Mouse (Mus musculus) CD4-positive, CD25-positive, alpha-beta regulatory T cell (primary cell): ENCODE data around the gene Shf. TPM values are rescaled to one million over a fixed set of nuclear protein-coding genes. Genes with fewer than 3 reads are reported as not detected.

Experiments used
- polyA plus RNA-seq: library from polyadenylated mRNA; unstranded; fragments of 100-300 nt; shearing (Covaris generic); gene quantifications from one replicate; pipeline ENCODE4 v1.2.1, GENCODE M21; 2017

The Shf gene
- polyA plus RNA-seq: 7.4 TPM

GRCm38 (mm10) chr2:122368995-122369739 lies at the start of gene Shf:
TSS of gene Shf (minus strand) at chr2:122369162.

GRCm38 (mm10) chr2:122315372-122315771 lies 53.6 kb downstream of the Shf start, which contains the start of gene Duox1:
TSS of gene Duox1 (plus strand) at chr2:122315672.

GRCm38 (mm10) chr2:122313536-122313935 lies 55.4 kb downstream of the Shf start, which contains the start of gene Duoxa1:
TSS of gene Duoxa1 (minus strand) at chr2:122313730.

Other genes with a start within 250 kb of the Shf start
- gene B2m, start 221.5 kb downstream of the Shf start, polyA plus RNA-seq: 7,736 TPM
- gene Trim69, start 208.5 kb downstream of the Shf start, polyA plus RNA-seq: 0.13 TPM
- 2.3 TPM for gene Patl2, start 183.0 kb downstream of the Shf start, polyA plus RNA-seq
- gene Terb2, start 182.9 kb downstream of the Shf start, polyA plus RNA-seq: not detected
- gene Sord, start 134.4 kb downstream of the Shf start, polyA plus RNA-seq: 4.0 TPM
- gene Duox2, start 70.7 kb downstream of the Shf start, polyA plus RNA-seq: not detected
- gene Duoxa2, start 70.3 kb downstream of the Shf start, polyA plus RNA-seq: not detected
- gene Duoxa1, start 55.4 kb downstream of the Shf start, polyA plus RNA-seq: not detected
- gene Duox1, start 53.5 kb downstream of the Shf start, polyA plus RNA-seq: not detected
- gene Slc28a2, start 57.3 kb upstream of the Shf start, polyA plus RNA-seq: 199 TPM
- gene Gm14085, start 115.8 kb upstream of the Shf start, polyA plus RNA-seq: 56.7 TPM
- 0.34 TPM for gene Gatm, start 242.1 kb upstream of the Shf start, polyA plus RNA-seq